Mouse (Mus musculus): ENCODE results near the gene B020031M17Rik.
A peak's percentile ranks its signal among the peaks of the same experiment; 100 is the strongest.
"Not testable (repeated sequence)": the region's sequence is repeated elsewhere in the genome, so short reads cannot be mapped to it uniquely, and the experiment has no call there.

B020031M17Rik gene

DNA sequence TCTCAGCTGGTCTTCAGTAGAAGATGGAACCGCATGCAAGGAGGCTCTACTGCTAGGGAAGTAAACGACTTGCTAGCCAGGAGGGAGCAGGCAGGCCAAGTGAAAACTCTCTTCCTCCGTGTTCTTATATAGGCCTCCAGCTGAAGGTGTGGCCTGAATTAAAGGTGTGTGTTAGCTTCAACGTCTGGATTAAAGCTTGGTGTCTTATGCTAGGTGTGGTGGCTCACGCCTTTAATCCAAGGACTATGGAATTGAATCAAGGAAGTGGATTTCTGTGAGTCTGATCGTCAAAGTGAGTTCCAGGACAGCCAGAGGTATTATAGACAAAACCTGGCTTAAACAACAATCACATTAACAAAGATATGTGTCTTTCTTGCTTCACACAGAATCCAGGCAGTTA lies at the start of gene B020031M17Rik:
TSS of gene B020031M17Rik (minus strand) at position 101 of the 400 bp plus-strand sequence.
- DNase-seq (ENCODE audit: low spot score): not testable (repeated sequence)

DNA sequence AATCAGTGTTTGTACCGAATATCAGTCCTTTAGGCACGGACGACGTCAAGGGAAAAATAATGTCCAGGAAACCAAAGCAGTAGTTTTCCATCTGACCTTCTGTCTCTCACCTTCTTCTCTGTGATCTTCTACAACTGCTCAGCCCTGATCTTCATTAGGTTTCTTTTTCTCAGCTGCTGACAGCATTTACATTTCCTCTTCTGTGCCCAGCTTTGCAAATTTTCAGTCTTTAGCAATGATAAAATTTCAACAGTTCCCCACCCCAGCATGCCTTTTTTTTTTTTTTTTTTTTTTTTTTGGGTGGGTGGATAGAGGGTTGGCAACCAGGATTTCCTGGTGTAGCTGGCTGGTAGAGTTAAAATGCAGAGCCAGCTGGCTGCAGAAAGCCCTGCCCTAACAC lies 48.6 kb upstream of the B020031M17Rik start:
- DNase-seq (ENCODE audit: low spot score): not testable (repeated sequence)

DNA sequence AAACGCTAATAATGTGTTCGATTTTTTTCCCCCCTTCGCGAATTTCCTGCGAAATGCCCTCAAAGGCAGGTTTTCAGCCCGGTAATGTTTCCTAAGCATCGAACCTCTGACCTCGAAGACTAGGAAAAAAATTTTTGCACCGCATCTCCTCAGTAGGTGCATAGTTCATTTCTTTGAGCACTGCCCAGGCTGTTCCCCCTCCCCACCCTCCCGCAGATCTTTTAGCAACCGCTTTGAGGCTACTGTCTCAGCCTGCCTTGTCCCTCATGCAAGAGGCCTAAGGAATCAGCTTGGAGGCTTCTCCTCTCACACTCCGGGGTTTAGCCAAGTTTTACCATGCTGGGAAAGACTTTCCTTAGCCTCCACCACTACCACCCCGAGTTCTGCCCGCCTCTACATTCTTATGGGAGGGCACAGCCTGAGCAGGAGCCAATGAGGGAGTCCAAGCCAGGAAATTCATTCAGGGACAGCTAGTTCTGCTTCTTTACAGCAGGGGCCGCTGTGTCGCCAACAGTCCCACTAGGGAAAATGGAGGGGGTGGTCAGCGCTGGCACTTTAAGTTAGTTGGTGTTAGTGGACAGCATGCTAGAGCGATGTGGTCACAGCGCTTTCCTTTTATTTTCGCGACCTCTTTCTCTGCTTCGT lies 48.0 kb upstream of the B020031M17Rik start:
- not testable (repeated sequence) for DNase-seq (ENCODE audit: low spot score)

DNA sequence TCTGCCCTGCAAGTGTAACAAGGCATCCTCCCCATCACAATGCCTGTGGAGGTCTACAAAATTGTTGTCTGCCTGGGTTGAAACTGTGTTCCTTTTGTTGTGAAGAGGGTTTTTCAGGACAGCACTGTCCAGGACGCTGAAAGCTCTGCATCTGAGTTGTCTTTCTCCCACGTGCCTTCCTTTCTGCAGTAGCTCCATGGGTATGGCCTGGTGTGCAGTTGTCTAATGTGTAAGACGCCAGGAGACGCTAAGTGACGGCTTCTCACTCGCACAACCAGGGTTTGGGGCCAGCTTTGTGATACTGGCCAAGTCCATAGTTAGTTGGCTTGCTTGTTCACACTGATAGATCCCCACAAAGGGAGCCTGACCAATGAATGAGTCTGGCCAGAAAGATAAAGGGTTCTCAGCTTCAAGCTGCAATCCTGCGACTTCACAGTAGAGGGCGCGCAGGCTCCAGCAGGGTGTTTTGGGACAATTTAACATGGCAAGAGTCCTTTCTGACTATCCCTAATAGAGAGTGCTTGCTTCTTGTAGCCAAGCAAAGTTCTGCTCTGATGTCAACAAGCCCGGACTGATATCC lies 41.4 kb upstream of the B020031M17Rik start:
- not testable (repeated sequence) for DNase-seq (ENCODE audit: low spot score)

DNA sequence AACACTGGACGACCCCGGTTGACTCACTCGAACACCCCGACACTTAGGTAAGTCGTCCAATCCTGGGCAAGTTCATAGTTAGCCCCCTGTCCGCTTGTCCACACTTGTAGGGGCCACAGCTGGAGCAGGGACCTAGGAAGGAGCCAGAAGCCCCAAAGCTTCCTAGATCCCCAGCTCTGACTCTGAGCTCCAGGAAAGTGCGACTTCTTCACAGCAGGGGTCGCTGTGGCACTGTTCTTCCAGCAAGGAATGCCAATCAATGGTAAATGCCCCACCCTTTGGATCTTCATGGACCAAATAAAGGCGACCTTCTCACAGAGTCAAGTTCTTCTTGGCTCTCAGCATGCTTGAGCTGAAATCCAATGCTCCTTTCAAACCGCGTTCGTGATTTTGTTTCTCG lies 40.7 kb upstream of the B020031M17Rik start:
- not testable (repeated sequence) for DNase-seq (ENCODE audit: low spot score)

DNA sequence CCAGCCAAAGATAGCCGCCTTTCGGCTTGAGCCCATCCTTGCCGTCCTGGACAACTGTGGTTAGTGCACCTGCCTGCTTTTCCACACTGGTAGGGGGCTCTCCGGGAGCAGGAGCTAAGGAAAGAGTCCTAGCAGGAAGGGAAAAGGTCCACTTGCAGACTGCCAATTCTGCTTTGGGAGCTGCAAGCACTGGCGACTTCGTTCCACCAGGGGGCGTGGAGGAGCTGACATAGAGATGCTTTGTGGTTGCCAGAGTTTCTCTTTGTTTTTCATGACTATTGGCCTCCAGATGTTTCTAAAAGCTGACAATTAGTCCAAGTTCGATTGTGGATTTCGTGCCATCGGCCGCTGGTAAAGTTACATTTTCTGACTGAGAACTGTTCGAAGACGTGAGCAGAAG lies 18.6 kb upstream of the B020031M17Rik start:
- DNase-seq (ENCODE audit: low spot score): not testable (repeated sequence)

DNA sequence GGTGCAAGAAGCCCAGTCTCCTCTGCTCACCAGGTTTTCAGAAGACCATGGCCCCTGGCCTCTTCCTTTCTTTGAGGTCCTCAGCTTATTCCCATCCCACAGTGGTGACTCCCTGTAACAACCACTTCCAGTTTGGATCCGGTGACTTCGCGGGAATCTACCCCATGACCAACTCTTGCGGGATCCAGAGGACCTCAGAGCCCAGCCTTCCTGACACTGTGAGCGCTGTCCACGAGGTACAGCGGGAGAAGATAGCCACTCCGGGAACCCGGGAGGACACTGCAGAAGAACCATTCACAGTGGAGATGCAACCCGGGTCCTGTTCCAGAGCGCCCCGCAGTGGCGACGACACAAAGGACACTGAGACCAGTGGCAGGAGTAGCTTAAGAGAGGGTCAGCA lies 17.6 kb upstream of the B020031M17Rik start:
- DNase-seq (ENCODE audit: low spot score): not testable (repeated sequence)

DNA sequence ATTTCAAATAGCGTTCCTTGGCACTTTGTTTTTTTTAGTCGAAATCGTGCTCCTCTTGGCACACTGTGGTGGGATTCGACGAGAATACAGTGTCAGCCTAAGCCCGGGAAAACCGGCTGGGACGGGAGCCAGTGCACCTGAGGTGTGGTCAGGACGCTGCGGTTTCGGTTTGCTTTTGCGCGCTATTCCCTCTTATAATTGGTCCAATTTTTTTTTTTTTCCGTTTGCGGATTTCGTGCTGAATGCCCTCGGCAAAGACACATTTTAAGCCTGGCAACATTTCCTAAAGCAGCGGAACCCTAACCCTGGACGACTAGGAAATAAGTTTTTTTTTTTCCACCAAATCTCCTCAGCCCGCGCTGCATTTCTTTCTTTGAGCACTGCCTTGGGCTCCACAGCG lies 15.4 kb upstream of the B020031M17Rik start:
- DNase-seq (ENCODE audit: low spot score): peak; percentile 51

DNA sequence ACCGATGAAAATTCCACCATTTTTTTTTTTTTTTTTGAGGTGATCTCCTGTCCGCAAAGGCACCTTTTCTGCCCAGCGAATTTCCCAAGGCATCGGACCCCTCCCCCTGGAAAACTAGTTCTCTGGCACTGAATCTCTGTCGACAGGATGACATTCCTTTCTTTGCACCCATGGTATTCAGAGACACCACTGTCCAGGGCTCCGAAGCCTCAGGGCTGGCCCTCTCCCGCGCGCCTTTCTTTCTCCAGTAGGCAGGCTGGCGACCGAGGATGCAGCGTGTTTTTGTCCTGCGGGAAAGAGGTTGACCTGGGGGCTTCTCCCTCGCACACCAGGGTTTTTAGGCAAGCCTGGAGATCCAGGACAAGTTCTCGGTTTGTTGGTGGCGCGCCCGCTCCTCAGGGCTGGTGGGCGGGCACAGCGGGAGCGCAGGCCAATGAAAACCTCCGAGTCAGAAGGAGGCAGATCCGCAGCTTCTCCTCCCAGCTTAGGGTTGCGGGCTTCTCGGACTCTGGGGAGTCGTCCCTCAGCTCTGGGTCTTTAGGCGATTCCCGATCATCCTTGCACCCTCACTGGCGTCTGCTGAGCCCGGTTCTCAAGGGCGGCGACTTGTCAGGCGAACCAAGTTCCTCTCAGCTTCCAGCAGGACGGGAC lies 14.8 kb upstream of the B020031M17Rik start:
- DNase-seq (ENCODE audit: low spot score): not testable (repeated sequence)

DNA sequence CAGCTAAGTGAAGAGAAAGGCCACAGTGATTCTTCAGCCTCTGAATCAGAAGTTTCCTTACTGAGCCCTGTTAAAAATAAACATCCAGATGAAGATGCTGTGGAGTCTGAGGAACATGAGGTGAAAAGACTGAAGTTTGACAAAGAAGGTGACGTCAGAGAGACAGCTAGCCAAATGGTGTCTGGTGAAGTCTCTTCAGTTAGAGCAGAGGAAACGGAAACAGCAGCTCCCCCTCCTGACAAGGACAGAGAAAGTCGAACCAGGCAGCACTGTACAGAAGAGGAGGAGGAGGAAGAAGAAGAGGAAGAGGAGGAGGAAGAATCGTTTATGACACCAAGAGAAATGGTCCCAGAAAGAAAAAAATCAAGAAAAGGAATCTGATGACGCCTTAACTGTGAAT lies 12.2 kb upstream of the B020031M17Rik start:
- not testable (repeated sequence) for DNase-seq (ENCODE audit: low spot score)

DNA sequence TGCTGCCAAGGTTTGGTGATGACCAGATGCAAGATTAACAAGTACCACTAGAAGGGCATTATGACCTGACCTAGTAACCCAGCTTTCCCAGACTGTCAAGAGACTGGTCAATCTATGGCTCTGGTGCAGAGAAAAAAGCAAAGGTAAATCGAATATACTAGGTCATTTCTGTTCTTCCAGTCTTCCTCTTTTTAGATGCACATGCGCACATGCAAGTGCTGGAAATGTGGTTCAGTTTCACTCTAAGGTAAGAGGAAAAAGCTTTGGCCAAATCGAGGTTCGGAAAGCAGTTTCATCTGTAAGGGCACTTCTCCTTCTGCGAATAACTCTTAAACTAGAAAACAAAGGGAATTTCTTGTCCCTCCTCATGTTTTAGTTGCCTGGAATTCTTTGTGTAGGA lies 5.0 kb upstream of the B020031M17Rik start:
- DNase-seq (ENCODE audit: low spot score): not testable (repeated sequence)

DNA sequence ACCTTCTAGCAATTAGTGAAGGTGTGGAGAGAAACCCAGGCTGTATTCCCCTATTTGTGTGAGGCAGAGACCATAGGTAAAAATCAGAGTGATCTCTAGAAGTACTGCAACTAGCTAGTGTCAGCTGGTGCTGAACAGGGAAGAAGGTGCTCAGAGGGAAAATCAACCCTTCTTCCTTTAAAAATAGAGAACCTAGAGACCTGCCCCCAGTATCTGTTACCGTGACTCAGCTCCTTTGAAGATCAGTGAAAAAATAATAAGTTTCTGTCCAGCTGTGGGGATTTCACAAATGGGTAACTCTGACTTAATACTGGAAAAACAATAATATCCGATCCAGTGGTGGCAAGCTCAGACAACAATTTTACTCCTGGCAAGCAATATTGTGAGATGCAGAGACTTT lies 4.5 kb upstream of the B020031M17Rik start:
- DNase-seq (ENCODE audit: low spot score): not testable (repeated sequence)

DNA sequence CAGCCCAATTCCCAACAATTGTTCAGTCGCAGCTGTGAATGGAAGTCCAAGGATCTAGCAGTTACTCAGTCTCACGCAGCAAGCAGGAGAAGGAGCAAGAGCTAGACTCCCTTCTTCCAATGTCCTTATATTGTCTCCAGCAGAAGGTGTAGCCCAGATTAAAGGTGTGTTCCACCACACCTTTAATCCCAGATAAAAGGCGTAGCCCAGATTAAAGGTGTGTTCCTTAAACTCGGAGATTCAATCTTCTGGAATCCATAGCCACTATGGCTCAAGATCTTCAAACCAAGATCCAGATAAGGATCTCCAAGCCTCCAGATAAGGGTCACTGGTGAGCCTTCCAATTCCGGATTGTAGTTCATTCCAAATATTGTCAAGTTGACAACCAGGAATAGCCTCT lies 21.4 kb downstream of the B020031M17Rik start, which contains the start of gene Gm21761:
TSS of gene Gm21761 (minus strand) at position 101 of the 400 bp plus-strand sequence.
- DNase-seq (ENCODE audit: low spot score): not testable (repeated sequence)

DNA sequence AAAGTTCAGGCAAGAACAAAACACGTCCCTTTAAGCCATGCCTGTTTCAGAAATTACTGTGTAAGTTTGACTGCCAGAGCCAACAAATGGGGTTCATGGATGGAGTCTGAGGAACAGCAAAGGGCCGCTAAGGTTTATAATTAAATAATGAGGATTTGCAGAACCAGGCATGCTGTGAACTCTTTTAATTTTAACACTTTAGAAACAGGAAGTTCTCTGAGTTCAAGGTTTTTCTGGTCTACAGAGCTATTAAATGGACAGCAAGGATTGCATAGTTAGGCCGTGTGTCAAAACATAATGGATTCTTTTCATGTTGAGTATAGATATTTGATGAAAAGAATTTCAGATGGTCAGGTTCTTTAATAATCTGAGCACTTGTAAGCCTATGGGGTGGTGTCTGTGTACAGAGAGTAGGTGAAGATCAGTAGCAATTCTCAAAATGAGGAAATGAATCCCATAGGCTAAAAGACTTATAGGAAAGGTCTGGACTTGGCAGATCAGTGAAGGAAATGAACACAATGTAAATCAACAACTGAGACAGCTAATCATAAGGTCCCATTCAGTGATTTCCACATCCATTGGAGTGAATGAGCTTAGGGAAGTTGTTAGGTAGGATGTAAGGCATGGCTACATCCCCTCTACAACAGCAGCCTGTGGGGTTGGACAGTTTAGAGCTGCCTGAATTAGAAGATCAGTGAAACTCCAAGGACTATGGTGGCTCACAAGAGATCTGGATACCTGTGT lies 25.8 kb downstream of the B020031M17Rik start:
- not testable (repeated sequence) for DNase-seq (ENCODE audit: low spot score)

DNA sequence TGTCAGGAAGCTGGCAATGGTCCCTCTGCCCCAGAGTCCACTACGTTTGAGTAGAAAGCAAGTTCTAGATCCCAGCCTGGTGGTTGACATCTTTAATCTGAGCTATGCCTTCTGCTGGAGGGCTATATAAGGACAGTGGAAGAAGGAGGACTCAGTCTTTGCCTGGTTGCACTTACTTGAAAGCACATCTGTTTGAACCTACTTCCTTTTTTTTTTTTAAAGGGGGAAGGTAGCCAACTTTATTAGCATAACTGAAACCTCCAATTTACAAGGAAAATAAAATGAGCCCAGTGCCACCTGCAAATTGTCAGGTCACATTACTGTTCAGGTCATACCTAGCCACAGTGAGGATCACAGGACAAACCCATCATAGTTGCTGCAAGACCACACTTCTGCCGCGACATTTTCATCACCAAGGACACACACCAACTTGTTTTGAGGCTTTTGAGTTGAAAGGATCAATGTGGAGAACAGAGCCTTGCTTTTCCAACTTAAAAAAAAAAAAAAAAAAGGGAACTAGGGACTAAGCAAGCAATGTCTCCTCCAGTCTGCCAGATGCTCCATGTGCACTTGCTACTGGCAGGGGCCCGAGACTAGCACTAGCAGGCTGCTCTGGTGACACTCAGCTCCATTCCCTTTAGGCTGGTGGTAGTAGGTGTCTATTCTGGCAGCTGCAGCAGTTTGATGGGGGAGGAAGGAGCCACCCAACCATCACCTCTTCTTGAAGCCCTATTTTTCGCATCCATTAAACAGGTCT lies 33.5 kb downstream of the B020031M17Rik start:
- DNase-seq (ENCODE audit: low spot score): not testable (repeated sequence)

DNA sequence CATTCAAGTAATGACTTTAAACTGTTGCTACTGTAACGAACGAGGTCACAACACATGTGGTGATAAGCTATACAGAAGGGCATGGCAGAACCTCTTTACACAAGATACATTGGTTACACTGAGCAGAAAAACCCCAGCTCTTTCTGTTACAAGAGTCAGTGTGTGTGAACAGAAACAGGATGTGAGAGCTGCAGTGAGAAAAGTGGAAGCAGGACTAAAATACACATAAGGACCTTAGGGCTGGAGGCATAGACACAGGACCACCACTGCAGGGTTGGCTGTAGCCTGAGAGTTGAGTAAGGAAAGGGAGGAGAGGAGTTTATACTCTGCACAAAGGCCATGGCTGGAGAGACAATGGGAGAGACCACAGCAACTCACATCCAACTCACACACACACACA lies 34.2 kb downstream of the B020031M17Rik start:
- not testable (repeated sequence) for DNase-seq (ENCODE audit: low spot score)

Data from testis, postnatal 10 days (tissue).